Mouse (Mus musculus) frontal cortex, adult (tissue): ENCODE measurements around the gene Mymk.
A peak's percentile ranks its signal among the peaks of the same experiment; 100 is the strongest.

ENCODE experiments used
- ATAC-seq: cut with Nextera tagmentation; 2 replicates; pipeline ENCODE4 v1.9.2; 2017; ENCODE audit warnings: mild to moderate bottlenecking, moderate library complexity, mixed read lengths; ENCODE audit not compliant: low TSS enrichment

The Mymk gene

GRCm38 (mm10) chr2:27071978-27072377 lies at the start of gene Mymk:
TSS of gene Mymk (minus strand) at chr2:27072179.
- ATAC-seq, result no peak

- 0 out of 2 replicates have a peak, but pooled peaks have one; percentile 8 for ATAC-seq
Measured at GRCm38 (mm10) chr2:27120241-27120641, 48.3 kb upstream of the Mymk start.

DNA sequence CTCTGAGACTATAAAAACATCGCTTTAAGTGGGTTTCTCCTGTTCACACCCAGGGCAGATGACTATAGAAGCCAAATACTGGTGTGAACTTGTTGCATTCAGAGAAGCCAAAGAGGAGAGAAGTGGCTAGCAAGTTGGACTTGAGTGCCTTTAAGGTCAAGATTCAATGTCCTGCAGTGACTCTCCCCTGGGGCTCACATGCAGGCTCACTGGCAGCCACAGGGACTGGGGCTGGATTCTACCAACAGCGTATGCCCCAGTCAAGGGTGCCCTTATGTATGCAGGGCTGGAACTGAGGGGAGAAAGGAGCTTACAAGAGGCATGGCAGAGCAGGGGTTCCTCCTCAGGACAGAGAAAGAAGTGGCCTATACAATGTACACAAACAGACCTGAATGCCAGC lies 47.8 kb upstream of the Mymk start:
- no peak for ATAC-seq

GRCm38 (mm10) chr2:27118452-27118851 lies 46.5 kb upstream of the Mymk start:
- no peak for ATAC-seq

DNA sequence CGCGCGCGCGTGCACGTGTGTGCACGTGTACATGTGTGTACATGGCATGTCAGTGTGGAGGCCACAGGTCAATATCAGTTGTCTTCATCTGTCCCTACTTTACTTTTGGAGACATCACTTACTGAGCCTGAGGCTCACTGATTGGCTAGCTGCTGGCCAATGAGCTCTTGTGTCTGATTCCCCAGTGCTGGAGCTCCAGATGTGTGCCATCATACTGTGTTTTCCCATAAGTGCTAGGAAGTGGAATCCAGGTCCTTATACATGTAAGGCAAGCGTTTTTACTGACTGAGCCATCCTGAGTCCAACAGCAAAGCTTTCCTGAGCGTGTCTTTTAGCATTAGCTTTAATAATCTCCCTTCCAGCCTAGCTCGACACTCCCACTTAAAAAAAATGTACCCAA lies 42.2 kb upstream of the Mymk start:
- ATAC-seq, result no peak

DNA sequence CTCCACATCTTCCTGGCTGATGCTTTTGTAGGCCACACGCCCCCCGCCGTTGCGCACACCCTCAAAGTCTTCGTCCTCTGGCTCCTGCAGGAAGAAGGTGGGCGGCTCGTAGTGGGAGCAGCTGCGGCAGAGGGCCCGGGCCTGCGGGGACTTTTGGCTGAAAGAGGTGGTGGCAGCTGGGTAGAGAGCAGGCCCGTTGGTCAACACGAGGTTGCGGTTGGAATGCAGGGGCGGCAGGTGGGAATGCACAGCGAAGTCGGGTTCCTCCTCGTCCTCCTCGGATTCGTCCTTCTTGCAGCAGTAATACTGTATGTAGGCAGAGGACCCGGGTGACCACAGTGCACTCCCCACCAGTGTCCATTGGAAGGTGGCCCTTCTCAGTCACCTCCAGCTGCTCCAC lies 40.6 kb upstream of the Mymk start:
- no peak for ATAC-seq

- 0 out of 2 replicates have a peak, but pooled peaks have one; percentile 17 for ATAC-seq
Measured at GRCm38 (mm10) chr2:27109052-27109451, 37.1 kb upstream of the Mymk start.

- no peak for ATAC-seq
Measured at GRCm38 (mm10) chr2:27108144-27108543, 36.2 kb upstream of the Mymk start.

DNA sequence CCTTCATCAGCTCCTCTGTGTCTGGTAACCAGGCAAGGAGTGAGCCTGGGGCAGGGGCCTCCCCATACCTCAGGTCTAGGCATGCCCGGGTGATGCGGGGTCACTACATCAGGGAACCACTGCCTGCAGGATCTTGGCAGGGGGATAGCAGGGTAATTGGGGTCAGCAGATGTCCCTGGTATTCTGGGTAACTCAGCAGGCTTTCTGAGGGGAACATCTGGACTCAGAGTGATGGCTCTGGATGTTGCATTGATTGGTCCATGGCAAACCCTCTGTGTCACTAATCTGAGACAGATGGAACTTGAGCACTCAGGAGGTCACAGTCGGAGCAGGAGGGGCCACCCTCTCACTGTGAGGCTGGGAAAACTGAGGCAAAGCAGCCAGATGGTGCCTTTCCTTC lies 34.8 kb upstream of the Mymk start:
- no peak for ATAC-seq

- ATAC-seq, result peak; percentile 35
Measured at GRCm38 (mm10) chr2:27103554-27103953, 31.6 kb upstream of the Mymk start.

GRCm38 (mm10) chr2:27097776-27098175 lies 25.8 kb upstream of the Mymk start:
- no peak for ATAC-seq

- peak; percentile 35 for ATAC-seq
Measured at GRCm38 (mm10) chr2:27097241-27097656, 25.3 kb upstream of the Mymk start.

GRCm38 (mm10) chr2:27096341-27096981 lies 24.5 kb upstream of the Mymk start:
- peak; percentile 78 for ATAC-seq

DNA sequence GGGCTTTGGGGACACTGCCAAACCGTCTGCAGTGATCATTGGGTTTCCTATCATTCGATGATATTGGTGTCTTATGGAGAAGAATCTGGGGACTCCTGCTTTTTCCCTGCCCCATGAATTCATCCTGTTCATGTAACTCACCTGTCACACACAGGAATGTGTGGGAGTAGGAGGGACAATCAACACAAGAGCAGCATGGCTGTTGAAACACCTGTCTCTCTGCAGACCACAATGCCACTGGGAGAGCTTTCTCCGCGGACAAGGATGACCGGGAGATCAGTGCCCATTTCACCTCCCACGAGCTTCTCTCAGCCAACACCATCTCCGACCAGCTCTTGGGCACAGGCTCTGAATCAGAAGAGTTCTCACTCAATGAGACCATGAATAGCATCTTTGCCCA lies 23.2 kb upstream of the Mymk start:
- ATAC-seq, result no peak

- no peak for ATAC-seq
Measured at GRCm38 (mm10) chr2:27089238-27089637, 17.3 kb upstream of the Mymk start.

DNA sequence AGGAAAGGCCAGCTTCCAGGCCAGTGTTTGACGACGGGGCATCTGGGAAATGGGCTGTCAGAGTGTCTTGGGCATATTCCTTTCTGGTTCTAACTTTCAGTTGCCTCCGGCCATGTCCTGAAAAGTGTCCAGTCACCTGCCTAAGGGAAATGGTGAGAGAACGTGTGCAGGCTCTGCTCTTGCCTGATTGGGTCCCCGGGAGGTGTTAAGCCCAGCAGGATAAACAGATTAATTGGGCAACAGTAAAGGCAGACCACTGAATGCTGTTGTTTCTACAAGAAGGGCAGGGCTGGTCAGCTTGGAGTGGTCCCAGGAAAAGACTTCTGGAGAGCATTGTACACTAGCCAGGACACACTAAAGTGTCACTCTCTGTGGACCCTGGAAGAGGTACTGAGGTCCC lies 16.7 kb upstream of the Mymk start:
- no peak for ATAC-seq

GRCm38 (mm10) chr2:27088071-27088644 lies 16.2 kb upstream of the Mymk start:
- ATAC-seq, result no peak

DNA sequence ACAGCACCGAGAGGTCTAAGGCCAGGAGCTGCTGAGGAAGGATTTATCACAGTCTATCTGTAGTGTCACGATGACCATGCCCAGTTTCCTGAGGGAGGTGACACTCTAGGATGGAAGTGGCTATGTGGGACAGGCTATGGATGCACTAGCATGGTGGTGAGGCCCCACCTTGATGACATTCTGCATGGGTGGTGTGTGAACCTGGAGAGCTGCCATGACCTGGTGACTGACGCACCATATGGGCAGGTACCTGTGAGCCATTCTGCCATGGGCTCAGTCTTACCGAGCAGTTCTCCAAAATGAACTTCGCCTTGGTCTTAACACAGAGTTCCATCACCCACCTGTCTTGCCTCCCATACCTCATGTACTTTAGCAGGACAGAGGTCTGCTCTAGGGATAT lies 15.6 kb upstream of the Mymk start:
- no peak for ATAC-seq

DNA sequence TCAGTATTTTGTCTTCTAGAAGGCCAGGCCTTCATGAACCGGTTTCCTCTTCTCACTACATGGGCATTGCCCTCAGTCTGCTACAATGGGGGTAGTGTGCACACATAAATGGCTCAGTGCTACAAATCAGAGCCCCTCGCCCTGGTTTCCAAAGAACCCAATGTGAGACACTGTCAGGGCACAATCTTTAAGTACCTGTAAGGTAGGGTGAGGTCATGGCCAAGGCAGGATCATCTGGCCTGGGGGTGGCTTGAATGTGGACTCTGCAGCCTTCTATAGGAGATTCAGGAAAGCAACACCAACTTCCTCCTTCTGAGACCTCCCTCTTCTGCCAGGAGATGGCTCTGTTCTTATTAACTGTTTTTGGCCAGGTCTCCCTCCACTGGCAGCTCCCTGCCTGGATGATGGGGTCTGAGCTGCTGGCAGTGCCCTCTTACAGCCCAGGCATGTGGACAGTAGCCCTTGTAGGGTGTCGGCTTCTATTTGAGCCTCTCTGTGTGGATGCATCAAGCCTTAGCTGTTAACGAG lies 14.6 kb upstream of the Mymk start:
- ATAC-seq, result no peak

DNA sequence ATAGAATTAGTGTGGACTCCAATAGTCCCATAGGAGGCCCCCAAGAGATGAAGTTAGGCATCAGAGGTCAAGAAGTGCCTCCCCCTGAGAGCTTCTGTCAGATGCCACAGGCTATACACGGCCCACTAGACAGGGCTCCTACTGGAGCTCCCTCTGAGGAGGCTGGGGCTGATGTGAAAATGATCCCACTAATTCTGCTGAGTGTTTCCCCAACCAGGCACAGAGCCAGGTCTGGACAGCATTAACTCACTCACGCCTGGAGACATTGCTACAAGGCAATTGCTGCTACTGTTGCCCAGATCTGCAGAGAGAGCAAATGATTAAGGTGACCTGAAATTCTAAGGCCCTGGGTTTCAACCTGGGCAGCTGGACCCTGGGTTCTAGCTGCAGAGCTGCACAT lies 13.8 kb upstream of the Mymk start:
- ATAC-seq, result no peak

DNA sequence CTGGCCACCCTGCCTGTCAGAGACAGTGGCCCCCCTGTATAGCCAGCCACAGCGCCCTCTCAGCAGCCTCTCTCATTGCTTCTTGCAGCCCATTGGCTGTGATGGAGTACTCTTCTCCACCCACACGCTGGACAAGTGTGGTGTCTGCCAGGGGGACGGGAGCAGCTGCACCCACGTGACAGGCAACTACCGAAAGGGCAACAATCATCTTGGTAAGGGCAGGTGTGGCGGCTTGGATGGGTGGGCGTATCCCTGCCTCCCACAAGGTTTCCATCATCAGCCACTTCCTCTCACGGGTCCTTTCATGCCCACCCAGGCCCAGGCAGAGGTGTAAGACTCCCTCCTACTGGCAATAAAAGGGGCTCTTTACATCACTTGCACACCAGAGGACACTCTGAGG lies 13.0 kb upstream of the Mymk start:
- ATAC-seq, result no peak

GRCm38 (mm10) chr2:27083761-27084475 lies 11.9 kb upstream of the Mymk start:
- no peak for ATAC-seq

- ATAC-seq, result no peak
Measured at GRCm38 (mm10) chr2:27079649-27080048, 7.7 kb upstream of the Mymk start.
